Mouse (Mus musculus): ENCODE data around the gene Zfp57.
"Not testable (repeated sequence)": the region's sequence is repeated elsewhere in the genome, so short reads cannot be mapped to it uniquely, and the experiment has no call there.

Gene Zfp57

DNA sequence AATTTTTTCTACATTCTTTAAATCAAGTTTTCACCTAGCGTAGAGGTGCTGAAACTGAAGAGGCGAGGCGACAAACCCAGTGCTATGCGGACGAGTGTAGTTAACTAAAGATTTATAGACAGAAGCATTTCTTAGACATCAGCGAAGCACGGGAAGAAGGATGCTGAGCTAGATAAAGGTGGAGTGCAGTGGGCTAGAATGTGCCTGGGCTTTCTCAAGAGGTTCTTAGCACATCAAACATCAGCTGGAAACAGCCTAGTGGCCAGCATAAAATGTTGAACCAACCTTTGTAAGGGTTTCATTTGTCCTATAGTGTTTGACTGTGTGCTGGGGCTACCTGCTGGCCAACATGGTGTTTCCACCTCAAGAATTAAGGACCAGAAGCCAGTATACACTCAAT lies at the start of gene Zfp57:
TSS of gene Zfp57 (plus strand) at position 301 of the 400 bp plus-strand sequence.
- in situ Hi-C loops (cut with MboI, MseI) = no loop called here

DNA sequence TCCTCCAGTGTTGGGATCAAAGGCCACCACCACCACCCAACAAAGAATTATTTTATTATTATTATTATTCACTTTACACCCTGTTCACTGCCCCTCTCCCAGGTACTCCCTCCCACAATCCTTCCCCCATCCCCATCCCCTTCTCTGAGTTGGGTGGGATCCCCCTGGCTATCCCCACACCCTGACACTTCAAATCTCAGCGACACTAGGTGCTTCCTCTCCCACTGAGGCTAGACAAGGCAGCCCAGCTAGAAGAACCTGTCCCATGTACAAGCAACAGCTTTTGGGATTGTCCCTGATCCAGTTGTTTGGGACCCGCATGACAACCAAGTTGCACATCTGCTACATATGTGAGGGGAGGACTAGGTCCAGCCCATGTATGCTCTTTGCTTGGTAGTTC lies 48.3 kb upstream of the Zfp57 start:
- in situ Hi-C loops (cut with MboI, MseI) = loop anchor here (5.0 to 25.0 kb wide), 2 partner anchors 320 to 965 kb away; partner anchors contain the start of genes Gnl1, H2-M3 and Prr3

DNA sequence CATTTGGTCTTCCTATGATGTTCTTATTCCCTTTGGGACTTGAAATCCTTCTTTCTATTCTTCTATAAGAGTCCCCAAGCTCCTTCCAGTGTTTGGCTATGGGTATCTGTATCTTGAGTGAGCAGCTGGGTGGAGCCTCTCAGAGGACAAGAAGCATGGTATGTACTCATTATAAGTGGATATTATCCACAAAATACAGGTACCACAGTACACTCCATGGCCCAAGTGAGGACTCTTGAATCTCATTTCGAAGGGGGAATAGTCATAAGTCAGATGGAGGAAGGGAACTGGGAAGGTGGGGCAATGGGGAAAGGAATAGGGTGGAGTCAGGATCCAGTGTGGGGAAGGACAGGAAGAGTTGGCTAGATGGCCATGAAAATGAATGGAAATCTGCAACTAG lies 47.9 kb upstream of the Zfp57 start:
- in situ Hi-C loops (cut with MboI, MseI) = loop anchor here (5.0 to 25.0 kb wide), 2 partner anchors 319 to 966 kb away; partner anchors contain the start of genes Gnl1, H2-M3 and Prr3

DNA sequence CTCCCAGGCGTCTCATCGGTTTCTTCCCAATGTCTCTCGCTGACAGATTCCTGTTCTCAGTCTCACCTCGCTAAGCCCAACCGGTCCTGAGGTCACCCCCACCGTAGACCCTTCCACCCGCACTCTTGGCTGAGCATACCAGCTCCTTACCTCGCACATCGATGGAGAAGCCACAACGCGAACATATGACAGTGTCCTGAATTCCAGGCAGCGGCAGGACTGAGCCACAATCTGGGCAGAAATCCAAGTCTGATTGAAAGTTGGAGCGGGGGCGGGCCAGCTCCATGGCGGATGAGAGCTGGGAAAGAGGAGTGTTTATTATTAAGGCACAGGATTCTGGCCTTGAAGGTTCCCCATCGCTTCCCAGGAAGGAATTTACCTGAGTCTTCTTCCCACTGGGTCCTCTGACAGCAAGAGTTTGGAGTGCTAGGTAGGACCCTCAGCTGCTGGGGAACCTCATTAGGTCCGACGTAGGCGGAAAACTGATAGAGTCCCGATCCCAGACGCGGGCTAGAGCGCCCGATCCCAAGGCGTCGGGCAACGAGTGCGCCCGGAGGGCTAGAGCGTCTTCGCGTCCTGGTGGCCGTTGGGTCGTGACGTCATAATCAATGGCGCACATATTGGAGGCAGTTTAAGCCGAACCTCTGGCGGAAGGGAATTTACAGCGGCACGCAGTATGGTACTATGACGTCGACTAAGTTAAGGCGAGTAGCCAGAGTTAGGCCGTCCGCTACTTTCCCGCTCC lies 42.8 kb upstream of the Zfp57 start, which contains the start of the genes Znrd1 and Znrd1as:
TSS of gene Znrd1 (minus strand) at position 561 of the 745 bp plus-strand sequence.
TSS of gene Znrd1as (plus strand) at position 594 of the 745 bp plus-strand sequence.
- in situ Hi-C loops (cut with MboI, MseI) = loop anchor here (25.0 kb wide), 1 partner anchor 971 kb away; the partner anchor contains the start of genes Gnl1 and Prr3

DNA sequence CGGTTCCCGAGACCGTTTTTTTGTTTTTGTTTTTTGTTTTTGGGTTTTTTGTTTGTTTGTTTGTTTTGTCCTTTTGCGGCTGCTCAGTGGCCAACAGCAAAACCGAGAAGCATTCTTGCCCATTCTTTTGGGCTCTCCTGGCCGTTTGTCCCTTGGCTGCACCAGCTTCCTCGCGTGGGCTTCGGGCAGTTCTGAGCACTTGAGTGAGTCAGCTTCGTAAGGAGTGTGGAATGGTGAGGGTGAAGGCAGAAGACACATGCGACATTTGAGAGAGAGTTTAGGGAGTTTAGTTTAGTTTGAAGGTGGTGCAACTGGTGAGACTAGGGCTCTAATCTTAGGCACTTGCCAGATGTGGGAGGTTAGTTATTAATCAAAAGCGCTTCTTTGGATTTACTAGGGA lies 42.1 kb upstream of the Zfp57 start:
- in situ Hi-C loops (cut with MboI, MseI) = loop anchor here (25.0 kb wide), 1 partner anchor 972 kb away; the partner anchor contains the start of genes Gnl1 and Prr3

DNA sequence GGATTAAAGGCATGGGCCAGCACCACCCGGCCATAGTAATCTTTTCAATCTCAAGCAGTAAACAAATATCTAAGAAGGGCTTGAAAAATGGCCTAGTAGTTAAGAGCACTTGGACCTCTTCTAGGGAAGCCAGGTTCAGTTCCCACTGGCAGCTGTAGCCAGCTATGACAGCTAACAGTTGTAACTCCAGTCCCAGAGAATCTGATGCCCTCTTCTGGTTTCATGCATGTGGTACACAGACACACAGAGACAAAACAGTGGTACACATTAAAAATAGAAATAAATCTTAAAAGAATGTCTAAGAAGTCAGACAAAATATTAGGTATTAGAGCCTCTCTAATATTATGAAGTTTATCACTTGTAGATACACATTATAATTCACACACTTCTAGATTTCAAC lies 39.8 kb upstream of the Zfp57 start:
- in situ Hi-C loops (cut with MboI, MseI) = loop anchor here (25.0 kb wide), 1 partner anchor 974 kb away; the partner anchor contains the start of genes Gnl1 and Prr3

DNA sequence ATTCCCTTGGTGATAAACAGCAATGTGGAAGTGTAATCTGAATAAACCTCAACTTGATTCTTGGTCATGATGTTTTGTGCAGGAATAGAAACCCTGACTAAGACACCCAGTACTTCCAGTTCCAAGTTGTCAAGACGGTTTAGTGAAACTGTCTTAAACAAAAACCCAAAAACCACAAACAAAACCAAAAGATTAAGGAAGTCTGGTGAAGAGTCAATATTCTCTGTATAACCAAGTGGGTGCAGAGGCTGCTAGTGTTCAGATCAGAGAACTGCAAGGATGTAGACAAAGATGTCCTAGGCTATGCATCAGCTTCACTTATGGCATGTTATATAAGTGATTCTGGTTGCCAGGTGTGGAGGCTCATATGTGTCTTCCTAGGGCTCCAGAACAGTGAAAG lies 34.1 kb upstream of the Zfp57 start:
- in situ Hi-C loops (cut with MboI, MseI) = loop anchor here (25.0 kb wide), 1 partner anchor 980 kb away; the partner anchor contains the start of genes Gnl1 and Prr3

DNA sequence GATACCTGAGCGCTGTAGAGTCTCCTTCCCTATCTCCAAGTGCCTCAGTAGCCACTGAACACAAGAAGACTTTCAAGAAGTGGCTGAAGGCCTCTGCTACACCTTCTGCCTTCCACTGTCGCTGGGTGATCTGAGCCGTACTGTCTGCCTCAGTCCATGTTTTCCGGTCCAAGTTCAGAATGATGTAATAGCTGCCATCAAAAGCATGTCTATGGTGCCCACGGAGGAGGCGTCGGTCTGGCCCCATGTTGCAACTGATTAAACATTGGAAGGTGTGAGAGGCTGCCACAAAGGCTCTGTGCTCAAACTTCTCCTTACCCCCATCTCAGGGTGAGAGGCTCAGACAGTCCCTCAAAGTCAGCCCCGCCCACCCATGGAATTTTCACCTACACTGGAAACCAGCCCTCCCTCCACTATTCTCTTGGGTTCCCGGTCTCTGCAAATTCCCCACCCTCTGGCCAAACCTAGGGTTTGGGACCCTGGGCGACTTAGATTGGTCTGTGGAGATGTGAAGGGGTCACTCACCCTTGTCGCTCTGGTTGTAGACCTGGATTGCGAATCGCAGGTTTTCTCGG lies 30.6 kb upstream of the Zfp57 start:
- in situ Hi-C loops (cut with MboI, MseI) = loop anchor here (25.0 kb wide), 1 partner anchor 983 kb away; the partner anchor contains the start of genes Gnl1 and Prr3

DNA sequence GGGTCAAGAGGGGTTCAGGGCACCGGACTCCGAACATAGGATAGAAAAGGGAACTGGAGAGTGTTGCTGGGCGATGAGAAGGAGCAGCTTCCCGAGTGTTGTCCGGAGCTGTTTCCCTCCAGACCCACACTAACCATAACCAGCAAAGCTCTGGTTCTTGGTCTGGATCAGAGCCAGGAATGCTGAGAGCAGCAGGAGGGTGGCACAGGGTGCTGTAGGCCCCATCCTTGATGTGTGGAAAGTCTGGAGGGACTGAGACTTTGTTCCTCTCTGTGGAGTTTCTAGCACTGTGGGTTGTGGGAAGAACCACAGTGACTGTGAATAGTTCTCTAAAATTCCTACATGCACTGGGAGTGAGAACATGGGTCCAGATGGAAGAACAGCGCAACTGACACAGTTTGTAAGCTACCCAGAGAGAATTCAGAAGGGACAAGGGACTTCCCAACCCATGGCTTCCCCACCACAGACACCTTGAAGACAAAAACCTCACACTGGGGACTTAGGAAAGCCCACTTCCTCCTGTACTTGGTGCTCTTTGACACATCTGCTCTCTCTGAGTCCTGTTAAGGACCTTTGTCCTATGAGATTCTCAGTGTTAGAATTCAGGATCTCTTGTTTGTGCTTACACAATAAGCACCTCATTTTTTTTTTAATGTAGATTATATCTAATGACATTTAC lies 29.7 kb upstream of the Zfp57 start:
- in situ Hi-C loops (cut with MboI, MseI) = loop anchor here (25.0 kb wide), 1 partner anchor 984 kb away; the partner anchor contains the start of genes Gnl1 and Prr3

DNA sequence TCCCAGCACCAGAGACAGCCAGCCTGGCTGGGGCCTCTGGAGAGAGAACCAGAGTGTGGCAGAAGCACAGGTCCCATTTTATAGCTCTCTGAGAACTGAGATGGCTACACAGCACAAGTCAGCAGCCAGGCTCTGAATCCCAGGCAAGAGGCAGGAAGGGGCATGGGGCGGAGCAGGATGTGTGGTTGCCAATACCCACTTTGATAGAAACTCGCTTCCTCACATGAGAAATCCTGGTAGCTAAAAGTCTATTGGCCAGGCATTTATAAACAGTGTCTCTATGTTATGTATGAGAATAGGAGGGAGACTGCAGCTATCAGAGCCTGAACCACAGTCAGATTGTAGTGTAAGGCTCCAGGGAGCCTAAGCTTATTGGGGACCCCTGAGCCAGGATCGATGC lies 28.2 kb upstream of the Zfp57 start:
- in situ Hi-C loops (cut with MboI, MseI) = loop anchor here (25.0 kb wide), 1 partner anchor 985 kb away; the partner anchor contains the start of genes Gnl1 and Prr3

DNA sequence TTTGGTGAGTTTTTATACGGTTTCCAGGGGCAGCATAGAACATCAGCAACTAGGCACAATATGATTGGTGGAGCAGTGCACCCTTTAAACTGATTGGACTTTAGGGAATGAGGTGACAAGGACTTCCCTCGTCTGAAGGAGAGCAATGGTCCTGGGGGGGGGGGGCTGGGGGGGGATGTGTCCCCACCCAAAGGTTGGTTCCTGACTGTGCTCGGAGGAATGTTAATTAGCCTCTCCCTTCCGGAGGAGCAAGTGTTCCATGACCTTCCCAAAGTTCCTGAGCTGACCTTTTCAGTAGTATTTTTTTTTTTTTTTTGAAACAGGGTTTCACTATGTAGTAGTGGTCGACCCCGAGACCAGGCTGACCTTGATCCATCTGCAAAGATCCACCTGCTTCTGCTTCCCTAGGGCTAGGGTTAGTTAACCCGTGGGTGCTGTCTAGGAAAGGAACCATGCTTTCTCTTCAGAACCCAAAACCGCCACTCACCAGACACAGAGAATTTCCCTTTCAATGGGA lies 27.6 kb upstream of the Zfp57 start:
- in situ Hi-C loops (cut with MboI, MseI) = loop anchor here (25.0 kb wide), 1 partner anchor 986 kb away; the partner anchor contains the start of genes Gnl1 and Prr3

DNA sequence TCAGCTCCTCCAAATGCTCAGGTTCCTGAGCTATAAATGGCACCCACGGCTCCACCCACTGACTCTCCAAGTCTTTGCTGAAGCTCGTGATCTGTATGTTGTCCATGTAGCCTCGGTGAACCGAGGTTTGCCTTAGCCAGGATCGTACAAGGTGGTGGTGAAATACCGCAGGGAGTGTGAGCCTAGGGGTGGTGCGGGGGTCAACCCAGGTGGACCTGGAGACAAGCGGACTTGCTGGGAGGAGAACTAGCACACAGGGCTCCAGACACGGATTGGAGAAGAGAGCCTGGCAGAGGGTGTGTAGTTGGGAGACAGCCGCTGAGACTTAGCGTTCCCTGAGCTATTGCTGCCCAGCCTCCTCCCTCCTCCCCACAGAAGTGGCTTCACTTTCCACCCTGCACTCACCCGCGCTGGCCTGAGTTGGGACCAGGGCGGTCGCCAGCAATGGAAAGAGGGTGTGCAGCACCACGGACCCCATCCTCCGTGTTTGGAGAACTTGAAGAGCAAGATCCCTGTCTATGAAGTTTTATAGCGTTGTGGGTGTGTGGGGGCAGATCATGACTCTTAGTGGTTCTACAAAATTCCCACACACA lies 19.6 kb upstream of the Zfp57 start, which contains the start of gene 2410137M14Rik:
TSS of gene 2410137M14Rik (minus strand) at position 17 of the 593 bp plus-strand sequence.
- in situ Hi-C loops (cut with MboI, MseI) = no loop called here

DNA sequence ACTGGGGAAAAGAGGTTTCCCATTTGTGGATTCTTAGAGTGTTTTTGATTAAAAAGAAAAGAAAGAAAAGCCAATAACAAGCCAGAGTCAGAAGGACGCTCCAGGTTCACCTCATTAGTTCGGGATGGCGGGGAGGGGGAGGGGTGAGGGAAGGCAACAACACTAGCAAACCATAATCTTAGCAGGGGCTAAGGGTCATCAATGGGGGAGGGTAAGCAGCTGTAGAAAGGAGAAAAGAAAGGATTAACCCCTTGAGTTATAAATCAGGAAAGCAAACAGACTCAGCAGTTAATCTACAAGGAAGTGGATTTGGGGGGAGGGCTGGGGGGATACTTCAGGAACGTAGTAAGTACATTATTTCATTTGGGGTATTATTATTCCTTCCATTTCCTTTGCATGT lies 19.1 kb upstream of the Zfp57 start:
- in situ Hi-C loops (cut with MboI, MseI) = no loop called here

DNA sequence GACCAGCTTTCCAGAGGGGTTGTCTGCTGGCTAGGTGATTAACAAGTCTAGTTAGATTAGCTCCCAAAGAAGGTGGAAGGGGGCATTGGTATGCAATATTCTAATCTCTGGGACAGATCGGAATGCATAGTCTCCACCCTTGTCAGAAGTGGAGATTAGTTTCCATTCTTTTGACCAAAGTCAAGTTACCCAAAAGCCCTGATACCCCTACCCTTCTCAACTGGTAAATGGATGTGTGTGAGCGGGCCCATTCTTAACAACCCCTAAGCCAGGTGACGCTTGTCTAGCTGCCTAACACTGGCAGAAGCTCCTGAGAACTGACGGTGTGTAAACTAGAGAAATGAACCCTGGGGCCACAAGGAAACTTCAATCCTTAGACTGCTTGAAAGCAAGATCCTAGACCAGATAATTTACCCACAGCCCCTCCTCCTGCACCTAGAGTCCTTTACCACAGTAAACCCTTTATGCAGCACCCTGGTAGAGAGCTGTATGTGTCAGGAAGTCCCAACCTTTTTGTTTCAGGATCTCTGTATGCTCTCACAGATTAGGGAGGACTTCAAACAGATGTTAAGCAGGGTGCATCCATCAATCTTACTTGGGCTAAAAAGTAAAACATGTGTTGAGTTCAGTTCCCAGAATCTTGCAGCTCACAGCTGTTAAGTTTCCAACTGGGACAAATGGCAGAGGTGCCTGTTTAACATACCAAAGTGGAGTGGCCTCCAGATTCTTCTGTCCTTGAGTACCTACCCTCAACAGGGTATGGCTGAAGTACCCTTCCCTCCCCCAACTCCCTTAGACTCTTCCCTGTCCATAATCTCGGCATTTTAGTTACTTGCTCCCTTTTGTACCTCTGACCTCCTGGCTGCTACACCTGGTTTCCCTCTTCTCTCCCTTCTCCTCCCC lies 18.5 kb upstream of the Zfp57 start:
- in situ Hi-C loops (cut with MboI, MseI) = no loop called here

DNA sequence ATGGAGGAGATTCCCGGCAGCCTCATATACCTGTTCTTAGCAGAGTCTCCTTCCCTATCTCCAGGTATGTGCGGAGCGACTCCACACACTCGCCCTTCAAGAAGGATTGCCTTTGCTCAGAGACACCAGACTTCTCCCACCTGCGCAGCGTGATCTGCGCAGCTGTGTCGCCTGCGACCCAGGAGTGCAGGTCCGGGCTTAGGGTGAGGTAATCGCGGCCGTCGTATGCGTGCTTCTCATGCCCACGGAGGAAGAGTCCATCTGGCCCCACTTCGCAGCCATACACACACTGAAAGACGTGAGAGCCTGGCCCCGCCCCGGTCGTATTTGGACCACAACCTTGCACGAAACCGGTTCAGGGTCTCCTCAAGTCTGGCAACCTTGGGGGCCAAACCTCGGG lies 12.5 kb upstream of the Zfp57 start:
- in situ Hi-C loops (cut with MboI, MseI) = loop anchor here (5.0 kb wide), 1 partner anchor 66 kb away; no protein-coding TSS in a partner anchor

DNA sequence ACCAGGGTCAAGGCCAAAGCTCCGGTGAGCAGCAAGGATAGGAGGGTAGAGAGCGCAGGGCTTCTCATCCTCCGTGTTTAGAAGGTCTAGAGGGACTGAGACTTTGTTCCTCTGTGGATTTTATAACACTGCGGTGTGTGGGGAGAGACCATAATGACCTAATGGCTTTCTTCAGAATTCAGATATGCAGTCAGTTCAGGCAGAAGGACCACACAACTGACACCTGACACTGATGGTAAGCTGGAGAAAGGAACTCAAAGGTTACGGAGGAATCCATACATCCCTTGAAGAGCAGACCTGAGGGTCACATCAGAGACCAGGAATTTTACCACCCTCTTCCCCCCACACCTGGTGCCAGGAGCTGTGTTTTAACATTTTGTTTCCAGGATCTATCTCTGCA lies 11.5 kb upstream of the Zfp57 start, which contains the start of gene H2-M5:
TSS of gene H2-M5 (minus strand) at position 101 of the 400 bp plus-strand sequence.
- in situ Hi-C loops (cut with MboI, MseI) = loop anchor here (5.0 kb wide), 1 partner anchor 67 kb away; no protein-coding TSS in a partner anchor

DNA sequence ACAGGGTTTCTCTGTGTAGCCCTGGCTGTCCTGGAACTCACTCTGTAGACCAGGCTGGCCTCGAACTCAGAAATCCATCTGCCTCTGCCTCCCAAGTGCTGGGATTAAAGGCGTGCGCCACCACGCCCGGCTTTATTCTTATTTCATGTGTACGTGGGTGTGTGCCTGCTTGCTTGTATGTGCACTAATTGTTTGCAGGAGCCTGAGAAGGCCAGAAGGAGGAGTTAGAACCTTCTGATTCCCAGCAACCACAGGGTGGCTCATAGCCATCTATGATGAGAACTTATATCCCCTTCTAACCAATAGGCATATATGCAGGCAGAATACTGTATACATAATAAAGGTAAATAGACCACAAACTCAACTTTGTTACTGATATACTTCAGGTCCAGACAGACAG lies 10.3 kb upstream of the Zfp57 start:
- in situ Hi-C loops (cut with MboI, MseI) = not testable (repeated sequence)

DNA sequence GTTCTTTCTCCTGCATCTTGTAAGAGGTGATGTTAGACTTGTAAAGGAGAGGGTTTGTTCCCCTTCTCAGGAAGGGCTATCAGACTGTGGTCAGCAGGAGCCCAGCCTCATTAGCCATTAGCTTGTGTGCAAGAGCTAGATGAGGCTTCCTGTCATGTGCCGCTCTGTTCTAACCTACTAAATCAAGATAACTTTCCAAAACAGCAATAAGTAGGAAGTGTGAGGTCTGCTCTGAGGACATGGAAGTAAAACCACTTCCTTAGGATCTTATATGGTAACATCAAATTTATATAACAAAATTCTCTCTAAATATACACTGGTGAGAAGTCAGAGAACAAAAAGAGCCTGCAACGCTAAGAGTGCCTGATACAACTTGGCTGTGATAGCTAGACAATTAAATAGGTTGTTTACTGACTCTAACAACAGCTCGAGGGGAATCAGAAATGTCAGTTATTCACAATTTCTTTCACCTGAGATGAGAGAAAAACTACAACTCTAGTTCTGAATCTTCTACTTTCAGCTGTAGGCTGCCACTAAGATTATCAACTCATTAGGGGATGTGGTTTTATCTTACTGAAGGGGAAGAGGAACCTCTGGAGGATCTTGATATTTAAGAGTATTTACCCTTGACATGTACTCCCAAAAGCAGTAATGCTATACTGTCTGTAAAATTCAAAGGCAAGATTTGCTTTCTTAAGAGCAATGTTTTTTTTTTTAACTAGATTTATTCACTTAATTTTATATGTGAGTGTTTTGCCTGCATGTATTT lies 8.4 kb upstream of the Zfp57 start:
- in situ Hi-C loops (cut with MboI, MseI) = no loop called here

DNA sequence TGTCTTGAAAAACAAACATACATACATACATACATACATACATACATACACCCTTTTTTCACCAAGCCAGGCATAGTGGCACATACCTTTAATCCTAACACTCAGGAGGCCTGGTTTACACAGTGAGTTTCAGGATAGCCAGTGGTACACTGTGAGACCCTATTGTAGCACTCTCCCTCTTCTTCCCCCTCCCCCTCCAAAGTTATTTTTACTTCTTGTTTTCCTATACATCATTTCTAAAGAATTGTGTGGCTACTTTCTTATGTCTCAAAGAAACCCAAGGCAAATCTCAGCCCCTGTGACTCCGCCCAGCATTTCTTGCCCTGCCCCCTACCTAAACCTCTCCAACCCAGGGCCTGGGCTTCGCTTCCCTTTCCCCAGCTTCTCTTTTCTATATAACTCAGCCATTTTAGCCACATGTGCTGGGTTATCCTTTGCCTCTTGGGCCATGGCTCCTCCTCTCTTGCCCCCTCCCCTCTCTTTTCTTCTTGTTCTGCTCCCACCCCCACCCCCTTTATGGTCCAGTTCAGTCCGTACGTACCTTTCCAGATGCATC lies 7.1 kb upstream of the Zfp57 start:
- in situ Hi-C loops (cut with MboI, MseI) = no loop called here
